25 mouse cellular contexts compared by ENCODE assay signal in the genomic region with DNA sequence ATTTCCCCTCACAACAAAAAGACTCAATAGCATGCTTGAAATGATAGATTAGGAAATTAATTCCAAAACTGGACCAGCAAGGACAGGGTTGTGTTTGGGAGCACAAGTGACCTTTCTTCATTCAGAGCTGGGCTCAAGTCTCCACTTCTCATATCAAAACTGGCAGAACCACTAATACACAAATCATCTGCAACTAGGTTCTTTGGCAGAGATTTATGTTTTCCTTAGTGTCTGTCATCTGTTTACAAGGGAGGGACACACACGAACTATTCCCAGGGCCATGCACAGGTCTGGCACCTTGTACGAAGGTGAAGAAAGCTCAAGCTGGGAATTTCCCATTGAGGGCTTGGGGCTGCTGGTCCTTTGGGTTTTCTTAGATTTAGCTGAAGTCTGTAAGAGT. TPM values are rescaled to one million over a fixed set of nuclear protein-coding genes. Genes with fewer than 3 reads are reported as not detected.
DNase-seq lines count a peak whose midpoint lies in the region; ATAC-seq and TF ChIP-seq lines count a peak whose summit lies in the region.
"Had no signal": no experiment of that assay in that cellular context is flagged by ENCODE, and none has a peak within 500 bp of the region (broad histone marks: within the 10 kb centered on the region; RNA-seq: fewer than 3 reads in every experiment).

No protein-coding gene starts in this region.

- H3K36me3 ChIP-seq in hindbrain, embryonic 13.5 days: no peaks in the 10 kb centered on the region
- no peaks in the 10 kb centered on the region for H3K36me3 ChIP-seq in hindbrain, embryonic 16.5 days (ENCODE audit: control insufficient read depth, insufficient read depth, low read length)
- H3K36me3 ChIP-seq in midbrain, embryonic 12.5 days: no peaks in the 10 kb centered on the region
- no peaks in the 10 kb centered on the region for H3K36me3 ChIP-seq in midbrain, postnatal 0 days (ENCODE audit: insufficient read depth, low read length)
- H3K36me3 ChIP-seq in stomach, postnatal 0 days (ENCODE audit: control insufficient read depth, insufficient read depth, low read length): no peaks in the 10 kb centered on the region
- H3K36me3 ChIP-seq: forebrain, embryonic 15.5 days had no signal

- peaks cover 45% of the 10 kb centered on the region for H3K4me1 ChIP-seq in hindbrain, embryonic 13.5 days (replicated peaks)
- H3K4me1 ChIP-seq in hindbrain, embryonic 16.5 days (ENCODE audit: control insufficient read depth, insufficient read depth, low read depth, low read length): peaks cover 13% of the 10 kb centered on the region
- peaks cover 25% of the 10 kb centered on the region for H3K4me1 ChIP-seq in midbrain, embryonic 12.5 days
- peaks cover 4% of the 10 kb centered on the region; the same call in 1 of the 2 replicates for H3K4me1 ChIP-seq in midbrain, postnatal 0 days (ENCODE audit: insufficient read depth, low read length)
- no peaks in the 10 kb centered on the region for H3K4me1 ChIP-seq in stomach, postnatal 0 days (replicated peaks; ENCODE audit: control insufficient read depth, insufficient read depth)

- DNase-seq in midbrain, postnatal 0 days (ENCODE audit: low spot score): no peak
- peak; percentile 29 for DNase-seq in adipocyte (ENCODE audit: low spot score)
- DNase-seq in stomach, postnatal 0 days (ENCODE audit: low spot score): no peak
- no peak for DNase-seq in natural killer cell, adult 2 months (ENCODE audit: low spot score in 2 of 2)
- DNase-seq: adrenal gland, postnatal 14 days; cerebellum, adult 11-12 months; cerebellum, adult 8-10 months; cerebellum, postnatal 36 days; embryo, embryonic 11 days; gastrocnemius, postnatal 25 days; heart, adult 18-20 months; heart, postnatal 10 days; heart, postnatal 36 days had no signal

- H3K27ac ChIP-seq in hindbrain, embryonic 13.5 days: no peak overlapping the region
- no peak overlapping the region for H3K27ac ChIP-seq in hindbrain, embryonic 16.5 days (ENCODE audit: low read depth, low read length)
- 0 out of 2 replicates have a peak overlapping the region, but pooled peaks have one; percentile 32 for H3K27ac ChIP-seq in midbrain, embryonic 12.5 days (replicated peaks)
- no peak overlapping the region for H3K27ac ChIP-seq in midbrain, postnatal 0 days (ENCODE audit: low read depth, low read length)
- no peak overlapping the region for H3K27ac ChIP-seq in stomach, postnatal 0 days (replicated peaks)
- H3K27ac ChIP-seq: embryonic facial prominence, embryonic 10.5 days; embryonic facial prominence, embryonic 13.5 days; heart, embryonic 15.5 days had no signal

- peak; percentile 31 for TF ChIP-seq EP300 in stomach, postnatal 0 days (optimal IDR thresholded peaks at IDR 0.05)

- whole genome bisulfite sequencing in hindbrain, embryonic 13.5 days: 84% methylated on average over 2 of the region's 2 CpGs
- 86% methylated on average over 2 of the region's 2 CpGs for WGBS in hindbrain, embryonic 16.5 days
- 93% methylated on average over 2 of the region's 2 CpGs for WGBS in midbrain, embryonic 12.5 days
- 89% methylated on average over 2 of the region's 2 CpGs for WGBS in midbrain, postnatal 0 days
- WGBS in stomach, postnatal 0 days: 52% methylated on average over 2 of the region's 2 CpGs

- H3K9ac ChIP-seq in hindbrain, embryonic 13.5 days: 0 out of 2 replicates have a peak overlapping the region, but pooled peaks have one; percentile 30
- H3K9ac ChIP-seq in hindbrain, embryonic 16.5 days (ENCODE audit: low read depth, low read length): no peak overlapping the region
- H3K9ac ChIP-seq in midbrain, embryonic 12.5 days (replicated peaks): no peak overlapping the region
- H3K9ac ChIP-seq in midbrain, postnatal 0 days (replicated peaks; ENCODE audit: low read length, poor library complexity, severe bottlenecking): no peak overlapping the region
- H3K9ac ChIP-seq in stomach, postnatal 0 days (ENCODE audit: low read length): no peak overlapping the region
- H3K9ac ChIP-seq: embryonic facial prominence, embryonic 13.5 days; forebrain, embryonic 12.5 days; forebrain, embryonic 15.5 days; heart, embryonic 12.5 days; heart, embryonic 15.5 days had no signal

- ATAC-seq in hindbrain, embryonic 13.5 days (ENCODE audit: low FRiP score): no peak
- ATAC-seq in hindbrain, embryonic 16.5 days: no peak
- no peak for ATAC-seq in midbrain, embryonic 12.5 days (ENCODE audit: low FRiP score, low read depth)
- no peak for ATAC-seq in midbrain, postnatal 0 days (ENCODE audit: low FRiP score)
- ATAC-seq in stomach, postnatal 0 days (ENCODE audit: low FRiP score, low TSS enrichment): peak; percentile 42; the same call in 1 of the 2 replicates
- ATAC-seq: activated CD4-positive, CD25-positive, alpha-beta regulatory T cell, adult 4 months; CD4-positive, CD25-positive, alpha-beta regulatory T cell, adult 4 months; forebrain, embryonic 15.5 days had no signal

- no peak overlapping the region for H3K4me3 ChIP-seq in hindbrain, embryonic 13.5 days
- no peak overlapping the region for H3K4me3 ChIP-seq in hindbrain, embryonic 16.5 days (ENCODE audit: low read length)
- no peak overlapping the region for H3K4me3 ChIP-seq in midbrain, embryonic 12.5 days
- H3K4me3 ChIP-seq in midbrain, postnatal 0 days (ENCODE audit: low read depth, low read length): no peak overlapping the region
- H3K4me3 ChIP-seq in stomach, postnatal 0 days (ENCODE audit: low read depth, low read length): no peak overlapping the region
- H3K4me3 ChIP-seq: embryonic facial prominence, embryonic 10.5 days; embryonic facial prominence, embryonic 13.5 days; erythroblast, embryonic 14.5 days; forebrain, embryonic 12.5 days; forebrain, embryonic 15.5 days; heart, embryonic 12.5 days; heart, embryonic 15.5 days had no signal

- no peak for TF ChIP-seq CTCF in midbrain, postnatal 0 days (IDR thresholded peaks at IDR 0.05)
- no peak for TF ChIP-seq CTCF in stomach, postnatal 0 days (IDR thresholded peaks at IDR 0.05; ENCODE audit: low read depth)

- no peaks in the 10 kb centered on the region for H3K27me3 ChIP-seq in hindbrain, embryonic 13.5 days
- no peaks in the 10 kb centered on the region for H3K27me3 ChIP-seq in hindbrain, embryonic 16.5 days (replicated peaks; ENCODE audit: control insufficient read depth, insufficient read depth, low read length)
- H3K27me3 ChIP-seq in midbrain, embryonic 12.5 days: no peaks in the 10 kb centered on the region
- no peaks in the 10 kb centered on the region for H3K27me3 ChIP-seq in midbrain, postnatal 0 days (ENCODE audit: insufficient read depth, low read length)
- no peaks in the 10 kb centered on the region for H3K27me3 ChIP-seq in stomach, postnatal 0 days (ENCODE audit: control insufficient read depth, insufficient read depth, low read length)
- H3K27me3 ChIP-seq: embryonic facial prominence, embryonic 13.5 days; forebrain, embryonic 12.5 days; forebrain, embryonic 15.5 days; heart, embryonic 12.5 days; heart, embryonic 15.5 days had no signal

- no peak overlapping the region for H3K4me2 ChIP-seq in hindbrain, embryonic 13.5 days
- H3K4me2 ChIP-seq in hindbrain, embryonic 16.5 days (ENCODE audit: low read length): no peak overlapping the region
- no peak overlapping the region for H3K4me2 ChIP-seq in midbrain, embryonic 12.5 days (replicated peaks)
- no peak overlapping the region for H3K4me2 ChIP-seq in midbrain, postnatal 0 days (ENCODE audit: low read depth, low read length, poor library complexity, severe bottlenecking)
- H3K4me2 ChIP-seq in stomach, postnatal 0 days (replicated peaks; ENCODE audit: low read depth): no peak overlapping the region
- H3K4me2 ChIP-seq: embryonic facial prominence, embryonic 13.5 days; forebrain, embryonic 12.5 days; forebrain, embryonic 15.5 days; heart, embryonic 12.5 days; heart, embryonic 15.5 days had no signal

- H3K9me3 ChIP-seq in hindbrain, embryonic 13.5 days: no peaks in the 10 kb centered on the region
- H3K9me3 ChIP-seq in hindbrain, embryonic 16.5 days (ENCODE audit: control insufficient read depth, low read length): no peaks in the 10 kb centered on the region
- H3K9me3 ChIP-seq in midbrain, embryonic 12.5 days: no peaks in the 10 kb centered on the region
- H3K9me3 ChIP-seq in midbrain, postnatal 0 days (ENCODE audit: low read length): no peaks in the 10 kb centered on the region
- H3K9me3 ChIP-seq in stomach, postnatal 0 days (ENCODE audit: control insufficient read depth, low read length): no peaks in the 10 kb centered on the region
- H3K9me3 ChIP-seq: embryonic facial prominence, embryonic 10.5 days; embryonic facial prominence, embryonic 13.5 days; forebrain, embryonic 12.5 days; forebrain, embryonic 15.5 days; heart, embryonic 12.5 days; heart, embryonic 15.5 days had no signal

RNA-seq across cellular contexts. Expression of gene Bcar1, which starts 38.6 kb away (rescaled TPM):
- 55.4 and 55.6 TPM in 2 replicates for polyA plus RNA-seq in hindbrain, embryonic 13.5 days (2015; fragmentation: Nextera tagmentation; extraction: Ambion mirVana)
- polyA plus RNA-seq in hindbrain, embryonic 16.5 days (2015; fragmentation: Nextera tagmentation; extraction: Ambion mirVana): 37.6 and 50.0 TPM in 2 replicates
- polyA plus RNA-seq in midbrain, embryonic 12.5 days (2016; fragmentation: Nextera tagmentation; extraction: Ambion mirVana): 52.4 and 53.8 TPM in 2 replicates
- total RNA-seq in midbrain, postnatal 0 days (2014; rRNA removed): 62.3 and 72.8 TPM in 2 replicates
- polyA plus RNA-seq in midbrain, postnatal 0 days (2015; fragmentation: Nextera tagmentation; extraction: Ambion mirVana): 38.3 and 44.3 TPM in 2 replicates
- polyA plus RNA-seq in stomach, postnatal 0 days (2015; fragmentation: Nextera tagmentation; extraction: Ambion mirVana): 22.6 and 27.4 TPM in 2 replicates
